Mouse (Mus musculus) midbrain, embryonic 13.5 days (tissue): ENCODE data around the gene Usp43. TPM values are rescaled to one million over a fixed set of nuclear protein-coding genes. Genes with fewer than 3 reads are reported as not detected.

ENCODE experiments used
- polyA plus RNA-seq: library from polyadenylated mRNA; unstranded; fragments of >200 nt; fragmentation: Nextera tagmentation; extraction: Ambion mirVana; gene quantifications from 2 replicates; pipeline ENCODE4 v1.2.1, GENCODE M21; 2015

The Usp43 gene
- polyA plus RNA-seq, 1 experiment from 2014 or later = 0.23 TPM

Other genes with a start within 250 kb of the Usp43 start
- not detected in 2 replicates for gene Rcvrn, start 226.8 kb downstream of the Usp43 start, polyA plus RNA-seq
- gene Glp2r, start 151.0 kb downstream of the Usp43 start, polyA plus RNA-seq = not detected in 2 replicates
- not detected in 2 replicates for gene Gsg1l2, start 147.5 kb downstream of the Usp43 start, polyA plus RNA-seq
- not detected in 2 replicates for gene Dhrs7c, start 124.0 kb downstream of the Usp43 start, polyA plus RNA-seq
- gene Cfap52, start 43.5 kb upstream of the Usp43 start, polyA plus RNA-seq = 1.4 and 2.2 TPM in 2 replicates
- gene Stx8, start 44.0 kb upstream of the Usp43 start, polyA plus RNA-seq = 67.4 and 69.2 TPM in 2 replicates